8 mouse cellular contexts compared by ENCODE assay signal in the genomic region with DNA sequence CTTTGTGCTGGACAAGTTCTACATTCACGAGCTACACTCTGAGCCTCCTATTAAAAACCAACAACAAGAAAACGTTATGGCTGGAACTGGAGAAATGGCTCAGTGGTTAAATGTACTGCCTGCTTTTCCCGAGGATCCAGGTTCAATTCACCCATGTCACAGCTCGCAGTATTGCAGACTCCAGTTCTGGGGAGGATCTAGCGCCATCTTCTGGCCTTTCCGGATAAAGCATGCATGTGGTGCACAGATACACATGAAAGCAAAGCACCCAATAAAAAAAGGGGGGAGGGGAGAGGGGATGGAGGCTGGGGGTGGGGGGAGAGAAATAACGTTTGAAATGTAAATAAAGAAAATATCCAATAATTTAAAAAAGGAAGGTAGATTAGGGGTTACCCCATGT. TPM values are rescaled to one million over a fixed set of nuclear protein-coding genes. Genes with fewer than 3 reads are reported as not detected.
A peak's percentile ranks its signal among the peaks of the same experiment; 100 is the strongest.
DNase-seq lines count a peak whose midpoint lies in the region; ATAC-seq and TF ChIP-seq lines count a peak whose summit lies in the region.

No protein-coding gene starts in this region.

- H3K36me3 ChIP-seq in forebrain, postnatal 0 days (ENCODE audit: insufficient read depth) = no peaks in the 10 kb centered on the region
- no peaks in the 10 kb centered on the region for H3K36me3 ChIP-seq in limb, embryonic 14.5 days (ENCODE audit: control insufficient read depth, insufficient read depth, low read length)

- peak; percentile 72 for TF ChIP-seq CTCF in forebrain, postnatal 0 days (IDR thresholded peaks at IDR 0.05; ENCODE audit: low read depth)

- no peak overlapping the region for H3K27ac ChIP-seq in forebrain, postnatal 0 days (ENCODE audit: low read depth, low read length)
- H3K27ac ChIP-seq in limb, embryonic 14.5 days (replicated peaks; ENCODE audit: low read depth, low read length) = no peak overlapping the region

- H3K4me3 ChIP-seq in forebrain, postnatal 0 days (ENCODE audit: low read depth, low read length) = no peak overlapping the region
- no peak overlapping the region for H3K4me3 ChIP-seq in limb, embryonic 14.5 days (replicated peaks; ENCODE audit: low read length)

- DNase-seq in layer of hippocampus, postnatal 10 days (ENCODE audit: low spot score in 2 of 2) = peak; percentile 76 to 79
- DNase-seq in layer of hippocampus, adult 9-11 months = no peak
- peak; percentile 67 for DNase-seq in Muller cell, postnatal 12 days (ENCODE audit: inconsistent ontology term)
- DNase-seq in adrenal gland, postnatal 4 days (ENCODE audit: low spot score in 2 of 2) = peak; percentile 12 to 40
- peak; percentile 81 for DNase-seq in forebrain, postnatal 0 days
- DNase-seq in limb, embryonic 14.5 days (ENCODE audit: low spot score) = peak; percentile 61
- DNase-seq in retina, postnatal 7 days (ENCODE audit: low read depth, low spot score) = peak; percentile 47
- DNase-seq in heart, postnatal 36 days = no peak

- H3K4me1 ChIP-seq in forebrain, postnatal 0 days (ENCODE audit: insufficient read depth) = no peaks in the 10 kb centered on the region
- H3K4me1 ChIP-seq in limb, embryonic 14.5 days (ENCODE audit: control insufficient read depth, insufficient read depth, low read length) = no peaks in the 10 kb centered on the region

- intact Hi-C loops in heart, postnatal 36 days (cut with DNase I) = no loop called here

- ATAC-seq in forebrain, postnatal 0 days = peak; percentile 65; the same call in 1 of the 2 replicates
- no peak for ATAC-seq in limb, embryonic 14.5 days (ENCODE audit: low FRiP score, low read depth)

- TF ChIP-seq POLR2A in limb, embryonic 14.5 days (IDR thresholded peaks at IDR 0.05; ENCODE audit: borderline replicate concordance, extremely low read depth, insufficient read depth, insufficient read length) = no peak

- no peaks in the 10 kb centered on the region for H3K27me3 ChIP-seq in forebrain, postnatal 0 days (ENCODE audit: insufficient read depth, low read length)
- H3K27me3 ChIP-seq in limb, embryonic 14.5 days (ENCODE audit: control insufficient read depth, insufficient read depth, low read length) = no peaks in the 10 kb centered on the region

- no peak overlapping the region for H3K9ac ChIP-seq in forebrain, postnatal 0 days
- no peak overlapping the region for H3K9ac ChIP-seq in limb, embryonic 14.5 days (ENCODE audit: low read depth, low read length, severe bottlenecking)

- no peak overlapping the region for H3K4me2 ChIP-seq in forebrain, postnatal 0 days (ENCODE audit: low read depth)
- no peak overlapping the region for H3K4me2 ChIP-seq in limb, embryonic 14.5 days (replicated peaks; ENCODE audit: low read depth, low read length, severe bottlenecking)

- WGBS in forebrain, postnatal 0 days = 12% methylated on average over 7 of the region's 7 CpGs
- WGBS in limb, embryonic 14.5 days = 14% methylated on average over 7 of the region's 7 CpGs

- no peaks in the 10 kb centered on the region for H3K9me3 ChIP-seq in forebrain, postnatal 0 days (ENCODE audit: low read length)
- no peaks in the 10 kb centered on the region for H3K9me3 ChIP-seq in limb, embryonic 14.5 days (ENCODE audit: control insufficient read depth, low read length)

RNA-seq across cellular contexts. Expression of a gene that starts 45.5 kb away (rescaled TPM):
- total RNA-seq in layer of hippocampus, postnatal 10 days (2021) = 100 to 1,000 TPM; 140 to 142 TPM
- total RNA-seq in adrenal gland, postnatal 4 days (2021) = 100 to 1,000 TPM; 102 to 120 TPM
- 109 and 120 TPM in 2 replicates for total RNA-seq in forebrain, postnatal 0 days (2014; rRNA removed)
- 30.5 and 45.0 TPM in 2 replicates for polyA plus RNA-seq in forebrain, postnatal 0 days (2015; fragmentation: Nextera tagmentation; extraction: Ambion mirVana)
- 85.0 and 108 TPM in 2 replicates for polyA plus RNA-seq in limb, embryonic 14.5 days (2012; rRNA removed)
- polyA plus RNA-seq in limb, embryonic 14.5 days (2014; fragmentation: Nextera tagmentation; extraction: Ambion mirVana) = 71.9 and 78.1 TPM in 2 replicates
- 1 to 10 TPM; 7.5 to 9.2 TPM for total RNA-seq in heart, postnatal 36 days (2021)

Comparison
In these comparisons a context has a peak if more than half of its experiments do, and no peak if none do; other contexts are left out.
1. DNase-seq: peak in layer of hippocampus, postnatal 10 days (2 of 2), Muller cell, postnatal 12 days (single experiment), adrenal gland, postnatal 4 days (2 of 2), forebrain, postnatal 0 days (single experiment), limb, embryonic 14.5 days (single experiment) and retina, postnatal 7 days (single experiment); none in layer of hippocampus, adult 9-11 months (single experiment) and heart, postnatal 36 days (0 of 2).
2. RNA of a gene that starts 45.5 kb away (total RNA-seq): 140 to 142 TPM in layer of hippocampus, postnatal 10 days, 109 to 120 TPM in forebrain, postnatal 0 days and 102 to 120 TPM in adrenal gland, postnatal 4 days; 7.5 to 9.2 TPM in heart, postnatal 36 days; every median in the first group is over 10 times any median in the second.